Mouse (Mus musculus) neural tube, embryonic 14.5 days (tissue): ENCODE measurements around the gene Gli3. TPM values are rescaled to one million over a fixed set of nuclear protein-coding genes. Genes with fewer than 3 reads are reported as not detected.
A peak's percentile ranks its signal among the peaks of the same experiment; 100 is the strongest.

ENCODE experiments used
- ATAC-seq: fragments of 200-750 bp; cut with Nextera tagmentation; 2 replicates; pipeline ENCODE4 v1.8.0; 2017; ENCODE audit warnings: low read depth, mild to moderate bottlenecking, moderate TSS enrichment, moderate library complexity
- H3K27ac ChIP-seq: fragments of 300-500 bp; sonication (generic); 2 replicates; pipeline ENCODE4 v1.5.1; 2014; ENCODE audit warnings: low read depth, mild to moderate bottlenecking, control low read depth, low read length, moderate library complexity, mixed read lengths
- H3K27me3 ChIP-seq: fragments of 300-500 bp; sonication (generic); 2 replicates; pipeline ENCODE4 v1.6.1; 2014; ENCODE audit warnings: low read length; ENCODE audit not compliant: control insufficient read depth, insufficient read depth
- H3K36me3 ChIP-seq: fragments of 300-500 bp; sonication (generic); 2 replicates; pipeline ENCODE4 v1.6.1; 2014; ENCODE audit warnings: low read length, mixed read lengths; ENCODE audit not compliant: control insufficient read depth, insufficient read depth
- H3K4me1 ChIP-seq: fragments of 300-500 bp; sonication (generic); 2 replicates; pipeline ENCODE4 v1.6.1; 2014; ENCODE audit warnings: low read length; ENCODE audit not compliant: control insufficient read depth, insufficient read depth
- H3K4me2 ChIP-seq: fragments of 300-500 bp; sonication (generic); 2 replicates; pipeline ENCODE4 v1.6.1; 2014; ENCODE audit warnings: mild to moderate bottlenecking, low read depth, low read length, control low read depth
- H3K4me3 ChIP-seq: fragments of 300-500 bp; sonication (generic); 2 replicates; pipeline ENCODE4 v1.5.1; 2014; ENCODE audit warnings: low read depth, low read length, control low read depth, mixed read lengths
- H3K9ac ChIP-seq: fragments of 300-500 bp; sonication (generic); replicated peaks from 2 replicates; pipeline ENCODE4 v1.6.1; 2014; ENCODE audit warnings: low read depth, mild to moderate bottlenecking, control low read depth, low read length, mixed read lengths
- H3K9me3 ChIP-seq: fragments of 300-500 bp; sonication (generic); 2 replicates; pipeline ENCODE4 v1.6.1; 2016; ENCODE audit warnings: low read length; ENCODE audit not compliant: control insufficient read depth
- WGBS: fragments of 180-500 bp; shearing (Covaris S2); extraction: QIAGEN DNeasy Blood & Tissue Kit; methylation state at CpG from one replicate; pipeline ENCODE4 v1.1.7; 2014; 5-methylcytosine and 5-hydroxymethylcytosine counted together
- polyA plus RNA-seq: library from polyadenylated mRNA; unstranded; fragments of >200 nt; fragmentation: Nextera tagmentation; extraction: Ambion mirVana; gene quantifications from 2 replicates; pipeline ENCODE4 v1.2.1, GENCODE M21; 2014

Gli3 gene
- polyA plus RNA-seq, 1 experiment from 2014 or later: 2.4 TPM

DNA sequence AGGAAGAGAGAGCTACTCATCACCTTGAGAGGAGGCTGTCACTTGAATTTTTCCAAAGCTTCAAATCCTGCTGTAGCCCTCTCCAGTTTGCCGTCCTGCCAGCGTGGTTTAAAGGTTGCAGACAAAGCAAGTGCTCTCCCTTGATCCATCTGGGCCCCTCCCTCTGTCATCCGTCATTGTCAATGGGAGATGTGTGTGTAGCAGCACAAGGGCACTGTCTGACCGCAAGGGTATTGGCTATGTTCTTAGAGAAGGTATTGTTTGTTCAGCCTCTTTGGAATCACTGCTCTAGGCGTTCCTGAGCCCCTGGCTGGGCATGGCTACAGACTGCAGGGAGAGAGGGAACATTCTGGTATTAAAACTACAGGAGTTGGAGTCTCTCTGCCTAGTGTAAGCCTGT, 79.0 kb downstream of the Gli3 start:
- no peaks in the 10 kb centered on the region for H3K27me3 ChIP-seq
- H3K4me1 ChIP-seq: peaks cover 6% of the 10 kb centered on the region; the same call in 1 of the 2 replicates
- no peak overlapping the region for H3K9ac ChIP-seq
- 4% methylated on average over 5 of the region's 5 CpGs for WGBS
- H3K4me2 ChIP-seq: no peak overlapping the region
- H3K36me3 ChIP-seq: no peaks in the 10 kb centered on the region
- no peaks in the 10 kb centered on the region for H3K9me3 ChIP-seq
- H3K4me3 ChIP-seq: no peak overlapping the region
- no peak overlapping the region for H3K27ac ChIP-seq
- peak; percentile 42; the same call in 1 of the 2 replicates for ATAC-seq

DNA sequence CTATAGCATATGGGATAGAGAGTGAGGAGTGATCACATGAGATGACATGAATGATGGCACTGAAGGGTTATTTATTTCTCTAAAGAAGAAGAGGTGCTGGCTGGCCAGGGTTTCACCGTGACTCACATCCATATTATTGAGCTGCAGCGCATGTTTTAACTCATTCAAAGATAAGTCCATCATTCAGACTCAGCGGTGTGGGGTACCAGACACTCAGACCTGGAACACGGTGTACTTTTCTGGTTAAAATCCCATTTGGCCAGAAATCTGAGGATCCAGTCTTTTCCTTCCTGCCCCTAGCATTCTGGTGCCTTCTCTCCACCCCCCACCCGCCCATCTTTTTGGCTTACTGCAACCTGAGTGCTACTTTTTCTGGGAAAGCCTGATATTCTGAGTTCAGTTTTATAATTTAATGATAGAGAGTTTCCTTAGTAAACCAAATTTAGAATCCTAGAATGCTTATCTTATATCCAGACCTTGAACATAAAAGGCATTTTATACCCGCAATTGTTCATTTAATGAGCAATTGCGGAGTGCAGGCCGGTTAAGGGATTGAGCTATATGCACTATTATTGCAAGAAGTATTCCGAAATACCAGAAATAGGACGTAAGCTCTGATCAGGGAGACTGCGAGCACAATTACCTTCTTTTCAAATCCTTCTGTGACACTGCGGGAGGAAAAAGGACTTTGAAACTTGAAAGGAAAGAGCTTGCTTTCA, 80.3 kb downstream of the Gli3 start:
- Histone ChIP-seq H3K27me3 (no peaks in the 10 kb centered on the region), H3K9me3 (no peaks in the 10 kb centered on the region), H3K4me2 (no peak overlapping the region), H3K27ac (no peak overlapping the region), H3K9ac (no peak overlapping the region), H3K4me3 (no peak overlapping the region), H3K36me3 (no peaks in the 10 kb centered on the region), H3K4me1 (peaks cover 6% of the 10 kb centered on the region; the same call in 1 of the 2 replicates)
- 17% methylated on average over 12 of the region's 12 CpGs for WGBS
- no peak for ATAC-seq

DNA sequence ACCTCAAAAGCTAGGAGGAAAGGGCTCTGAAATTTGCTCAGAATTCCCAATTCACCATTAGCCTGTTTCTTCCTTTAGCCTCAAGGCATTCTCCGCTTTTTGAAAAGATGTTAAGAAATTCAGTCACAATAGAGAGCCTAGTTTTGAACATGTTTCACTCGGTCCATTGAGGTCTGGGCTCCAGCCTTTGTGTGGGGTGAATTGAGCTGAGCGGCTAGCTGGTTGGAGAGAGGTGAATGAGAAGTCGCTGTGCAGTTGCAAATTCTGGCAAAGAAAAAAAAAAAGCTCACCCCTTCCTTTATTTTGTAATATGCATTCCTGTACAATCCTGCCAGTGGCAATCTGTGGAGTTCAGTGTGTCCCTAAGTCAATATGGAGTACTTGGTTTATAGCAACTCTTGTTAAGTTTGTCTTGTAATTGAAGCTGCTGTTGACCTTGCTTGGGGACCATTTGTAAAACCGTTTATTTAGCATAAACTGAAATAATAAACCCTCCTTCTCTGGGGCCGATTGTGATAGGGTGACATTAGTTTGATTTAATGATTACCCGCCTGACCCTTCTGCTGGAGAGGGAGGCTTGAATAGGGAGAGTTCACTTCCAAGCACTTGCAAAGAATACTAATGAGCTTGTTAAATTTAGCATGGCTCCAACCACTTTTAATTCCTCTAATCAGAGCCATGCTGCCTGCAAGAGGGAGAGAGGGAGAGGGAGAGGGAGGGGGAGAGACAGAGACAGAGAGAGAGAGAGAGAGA, 81.0 kb downstream of the Gli3 start:
- peak; percentile 65 for ATAC-seq

DNA sequence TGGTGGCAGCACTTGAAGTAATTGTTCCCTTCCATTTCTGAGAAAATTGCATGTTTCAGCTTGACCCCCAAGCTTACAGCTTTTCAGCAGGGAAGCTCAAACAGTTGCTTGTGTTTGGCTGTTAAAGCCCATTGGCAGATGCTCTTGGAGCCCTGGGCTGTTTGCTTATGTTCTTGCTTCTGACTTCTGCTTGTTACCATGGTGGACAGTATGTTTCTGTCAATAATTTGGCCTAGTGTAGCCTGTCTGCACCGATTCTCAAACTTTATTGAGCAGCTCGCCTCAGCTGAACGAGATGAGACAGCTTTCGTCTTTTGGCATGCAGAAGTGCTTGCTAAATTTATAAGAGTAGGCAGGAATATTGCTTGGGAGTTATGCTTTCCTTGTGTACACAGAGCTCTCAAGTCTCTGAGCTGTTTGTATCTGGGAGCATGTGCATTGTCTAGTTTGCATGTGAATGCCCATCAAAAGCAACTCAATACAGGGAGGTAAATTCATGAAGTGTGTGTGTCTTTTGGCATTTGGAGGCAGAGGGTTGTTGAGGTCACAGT, 82.4 kb downstream of the Gli3 start:
- no peak overlapping the region for H3K27ac ChIP-seq
- no peaks in the 10 kb centered on the region for H3K9me3 ChIP-seq
- no peak overlapping the region for H3K4me3 ChIP-seq
- H3K36me3 ChIP-seq: no peaks in the 10 kb centered on the region
- 20% methylated on average over 4 of the region's 4 CpGs for WGBS
- no peak overlapping the region for H3K4me2 ChIP-seq
- H3K9ac ChIP-seq: no peak overlapping the region
- peaks cover 6% of the 10 kb centered on the region; the same call in 1 of the 2 replicates for H3K4me1 ChIP-seq
- no peaks in the 10 kb centered on the region for H3K27me3 ChIP-seq
- ATAC-seq: no peak

More for the DNA sequence above, 81.0 kb downstream of the Gli3 start:
- Histone ChIP-seq H3K27ac (no peak overlapping the region), H3K9me3 (no peaks in the 10 kb centered on the region), H3K9ac (no peak overlapping the region), H3K27me3 (no peaks in the 10 kb centered on the region), H3K4me1 (peaks cover 6% of the 10 kb centered on the region; the same call in 1 of the 2 replicates), H3K4me2 (no peak overlapping the region), H3K4me3 (no peak overlapping the region), H3K36me3 (no peaks in the 10 kb centered on the region)
- 9% methylated on average over 7 of the region's 7 CpGs for WGBS

DNA sequence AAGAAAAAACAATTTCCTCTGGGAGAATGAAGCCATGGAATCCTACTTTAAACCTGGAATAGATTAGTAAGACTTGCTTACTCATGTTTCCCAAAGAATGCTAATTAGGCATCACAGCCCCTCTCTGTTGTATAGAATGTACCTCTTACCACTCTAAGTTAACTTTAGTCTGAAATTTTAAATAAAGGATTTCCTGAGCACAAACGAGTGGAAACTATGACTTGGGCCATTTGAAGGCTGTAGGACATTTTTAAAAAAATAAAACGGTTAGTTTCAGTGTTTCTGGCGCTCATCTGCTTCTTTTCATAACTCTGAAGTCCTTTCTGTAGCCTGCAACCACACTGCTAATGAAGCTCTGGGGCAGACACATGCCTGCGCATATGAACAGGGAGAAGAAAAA, 83.2 kb downstream of the Gli3 start:
- Histone ChIP-seq H3K4me3 (no peak overlapping the region), H3K4me2 (no peak overlapping the region), H3K27me3 (no peaks in the 10 kb centered on the region), H3K36me3 (no peaks in the 10 kb centered on the region), H3K27ac (no peak overlapping the region), H3K9ac (no peak overlapping the region), H3K9me3 (no peaks in the 10 kb centered on the region), H3K4me1 (peaks cover 6% of the 10 kb centered on the region; the same call in 1 of the 2 replicates)
- WGBS: 71% methylated on average over 4 of the region's 4 CpGs
- no peak for ATAC-seq

DNA sequence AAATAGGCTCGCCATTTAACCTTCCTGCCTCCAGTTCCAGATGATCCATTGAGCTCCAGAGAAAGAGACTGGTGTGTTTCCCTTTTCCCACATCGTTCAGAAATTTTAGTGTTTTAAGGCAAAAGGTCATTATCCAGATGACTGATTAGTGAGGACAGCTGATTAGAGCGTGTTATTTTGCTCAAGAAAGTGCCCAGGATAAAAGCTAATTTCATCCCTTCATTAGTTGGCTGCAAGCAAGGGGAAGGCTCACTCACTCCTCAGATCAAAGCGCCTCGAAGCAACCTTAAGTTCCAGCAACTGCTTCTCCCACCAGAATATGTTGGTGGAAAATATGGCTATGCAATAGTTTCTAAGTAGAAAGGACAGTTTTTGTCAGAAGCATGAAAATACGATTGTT, 86.4 kb downstream of the Gli3 start:
- WGBS: 38% methylated on average over 6 of the region's 6 CpGs
- Histone ChIP-seq H3K27me3 (no peaks in the 10 kb centered on the region), H3K4me1 (no peaks in the 10 kb centered on the region; the same call in 1 of the 2 replicates), H3K4me2 (no peak overlapping the region), H3K9me3 (no peaks in the 10 kb centered on the region), H3K9ac (no peak overlapping the region), H3K4me3 (no peak overlapping the region), H3K27ac (no peak overlapping the region), H3K36me3 (no peaks in the 10 kb centered on the region)
- ATAC-seq: no peak

DNA sequence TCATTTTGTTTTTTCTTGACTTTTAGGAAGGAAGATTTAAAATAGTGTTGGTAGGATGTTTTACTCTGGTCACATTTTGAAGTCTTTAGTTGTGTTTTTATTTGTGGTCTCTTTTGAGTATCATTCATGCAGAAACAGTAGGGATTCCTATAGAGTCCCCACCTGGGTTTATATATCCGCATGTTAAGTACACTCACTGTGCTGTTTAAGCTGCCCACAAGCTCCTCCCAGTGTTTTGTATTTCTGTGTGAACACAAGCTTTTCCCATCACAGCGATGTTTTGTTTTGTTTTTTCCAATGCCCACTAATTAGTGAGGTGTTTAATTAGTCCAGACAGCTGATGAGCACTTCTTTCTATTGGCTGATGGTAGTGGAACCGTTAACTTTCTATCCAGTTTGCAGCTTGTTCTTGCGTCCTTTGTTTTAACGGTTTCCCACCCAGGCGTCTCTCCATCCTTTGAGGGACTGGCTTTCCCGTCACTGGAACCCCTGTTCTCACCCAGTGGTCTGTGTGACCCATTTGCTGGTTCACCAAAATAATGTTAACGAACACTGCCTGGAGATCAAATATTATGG, 87.1 kb downstream of the Gli3 start:
- no peak for ATAC-seq
- Histone ChIP-seq H3K9ac (no peak overlapping the region), H3K4me1 (no peaks in the 10 kb centered on the region; the same call in 1 of the 2 replicates), H3K27me3 (no peaks in the 10 kb centered on the region), H3K36me3 (no peaks in the 10 kb centered on the region), H3K4me3 (no peak overlapping the region), H3K4me2 (no peak overlapping the region), H3K27ac (no peak overlapping the region), H3K9me3 (no peaks in the 10 kb centered on the region)
- 45% methylated on average over 8 of the region's 8 CpGs for WGBS

DNA sequence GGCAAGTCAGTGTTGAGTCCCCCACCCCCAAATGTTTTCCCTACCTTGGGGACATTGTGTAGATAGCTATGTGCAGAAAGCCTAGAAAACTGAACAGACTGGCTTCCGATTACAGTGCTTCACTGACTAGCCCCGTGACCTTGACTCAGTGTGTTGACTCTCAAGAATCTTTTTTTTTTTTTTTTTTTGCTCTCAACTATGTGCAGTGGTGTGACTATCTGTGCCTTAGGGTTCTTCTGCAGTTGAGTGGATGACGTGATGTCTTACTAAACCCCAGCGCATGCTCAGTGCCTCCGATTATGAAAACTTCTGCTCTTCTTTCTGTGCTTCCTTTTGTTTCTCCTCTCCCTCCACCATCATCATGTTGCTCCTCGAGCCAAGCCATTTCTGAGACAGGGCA, 87.7 kb downstream of the Gli3 start:
- WGBS: 70% methylated on average over 6 of the region's 6 CpGs
- ATAC-seq: no peak
- H3K4me3 ChIP-seq: no peak overlapping the region
- H3K9me3 ChIP-seq: no peaks in the 10 kb centered on the region
- H3K4me2 ChIP-seq: no peak overlapping the region
- no peaks in the 10 kb centered on the region; the same call in 1 of the 2 replicates for H3K4me1 ChIP-seq
- no peak overlapping the region for H3K9ac ChIP-seq
- no peak overlapping the region for H3K27ac ChIP-seq
- H3K27me3 ChIP-seq: no peaks in the 10 kb centered on the region
- no peaks in the 10 kb centered on the region for H3K36me3 ChIP-seq
